Mouse (Mus musculus) layer of hippocampus, postnatal 14 days (tissue): ENCODE measurements at regions not wholly inside any gene's neighbourhood (a gene's known extent, or its start where the extent isn't known, plus 50 kb on each side); places are given as distances from the start of the nearest gene placed in this dataset.
"Not testable (repeated sequence)": the region's sequence is repeated elsewhere in the genome, so short reads cannot be mapped to it uniquely, and the experiment has no call there.

Source experiments
- DNase-seq, 2 experiments: peaks; one replicate each; pipeline ENCODE4 v3.0.0; 2021 to 2022; ENCODE audit warnings: low spot score in 2 of 2, mixed read lengths in 1 of 2

DNA sequence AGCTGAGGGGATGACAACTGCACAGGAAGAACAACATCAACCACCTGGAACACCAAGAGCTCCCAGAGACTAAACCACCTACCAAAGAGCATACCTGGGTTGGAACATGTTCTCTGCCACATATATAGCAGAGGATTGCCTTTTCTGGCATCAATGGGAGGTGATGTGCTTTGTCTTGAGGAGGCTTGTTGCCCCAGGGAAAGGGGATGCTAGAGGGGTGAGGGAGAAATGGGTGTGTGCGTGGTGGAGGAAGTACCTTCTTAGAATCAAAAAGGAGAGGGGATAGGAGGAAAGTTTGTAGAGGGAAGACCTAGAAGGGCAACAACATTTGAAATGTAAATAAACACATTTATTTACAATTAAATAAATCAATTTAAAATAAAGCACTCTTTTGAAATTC, 358.5 kb upstream of the Pfkp start:
- DNase-seq: no peak

- not testable (repeated sequence) for DNase-seq
Measured at GRCm38 (mm10) chr13:6998508-6999278, 350.1 kb upstream of the Pfkp start.

- DNase-seq: no peak
Measured at GRCm38 (mm10) chr13:6998094-6998493, 349.5 kb upstream of the Pfkp start.

- DNase-seq: no peak
Measured at GRCm38 (mm10) chr13:6992323-6992994, 343.9 kb upstream of the Pfkp start.

GRCm38 (mm10) chr13:6991714-6992113, 343.1 kb upstream of the Pfkp start:
- no peak for DNase-seq

- DNase-seq: no peak
Measured at GRCm38 (mm10) chr13:6985012-6985996, 336.7 kb upstream of the Pfkp start.

DNA sequence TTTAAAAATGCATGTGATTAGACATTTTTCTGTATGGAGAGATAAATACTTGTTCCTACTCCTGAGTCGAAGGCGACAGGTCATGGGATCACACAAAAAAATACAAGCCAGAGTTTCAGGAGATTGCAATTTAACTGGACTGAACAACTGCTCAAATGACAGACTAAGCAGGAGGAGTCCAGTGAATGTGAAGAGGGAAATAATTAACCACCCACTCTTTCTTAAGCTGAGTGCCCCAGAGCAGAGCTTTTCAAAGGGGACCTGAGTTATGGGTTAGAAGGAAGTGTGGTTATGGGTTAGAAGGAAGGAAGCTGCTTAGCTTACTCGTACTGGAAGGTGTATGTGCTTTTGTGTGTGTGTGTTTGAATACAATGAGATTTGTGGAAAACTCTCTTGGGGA, 307.1 kb upstream of the Pfkp start:
- no peak for DNase-seq

- DNase-seq: no peak
Measured at GRCm38 (mm10) chr13:6924136-6924535, 275.6 kb upstream of the Pfkp start.

GRCm38 (mm10) chr13:6922357-6922721, 273.8 kb upstream of the Pfkp start:
- no peak for DNase-seq

GRCm38 (mm10) chr13:6921691-6922356, 273.2 kb upstream of the Pfkp start:
- no peak for DNase-seq

GRCm38 (mm10) chr13:6906000-6906399, 257.4 kb upstream of the Pfkp start:
- no peak for DNase-seq

DNA sequence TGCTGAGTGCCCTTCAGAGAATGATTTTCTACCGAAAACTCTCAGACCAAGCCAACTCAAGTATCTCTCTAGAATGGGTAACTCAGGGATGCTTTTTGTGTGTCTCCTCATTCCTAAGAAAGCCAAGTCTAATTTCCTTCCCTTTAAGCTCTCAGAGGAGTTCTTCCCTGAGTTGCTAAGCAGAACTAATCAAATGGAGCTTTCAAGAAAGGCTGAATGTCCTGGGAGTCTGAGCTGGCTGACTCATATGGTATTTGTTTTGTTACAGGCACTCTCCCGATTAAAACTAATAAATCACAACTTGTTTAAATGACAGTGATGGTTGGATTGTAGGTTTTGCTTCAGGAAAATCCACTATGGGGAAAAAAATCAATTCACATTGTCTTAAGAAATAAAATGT, 253.1 kb upstream of the Pfkp start:
- DNase-seq: no peak

- DNase-seq: no peak
Measured at GRCm38 (mm10) chr13:6897666-6898065, 249.1 kb upstream of the Pfkp start.

- DNase-seq: no peak
Measured at GRCm38 (mm10) chr13:6891458-6892076, 243.0 kb upstream of the Pfkp start.

GRCm38 (mm10) chr13:6889446-6889845, 240.9 kb upstream of the Pfkp start:
- not testable (repeated sequence) for DNase-seq

DNA sequence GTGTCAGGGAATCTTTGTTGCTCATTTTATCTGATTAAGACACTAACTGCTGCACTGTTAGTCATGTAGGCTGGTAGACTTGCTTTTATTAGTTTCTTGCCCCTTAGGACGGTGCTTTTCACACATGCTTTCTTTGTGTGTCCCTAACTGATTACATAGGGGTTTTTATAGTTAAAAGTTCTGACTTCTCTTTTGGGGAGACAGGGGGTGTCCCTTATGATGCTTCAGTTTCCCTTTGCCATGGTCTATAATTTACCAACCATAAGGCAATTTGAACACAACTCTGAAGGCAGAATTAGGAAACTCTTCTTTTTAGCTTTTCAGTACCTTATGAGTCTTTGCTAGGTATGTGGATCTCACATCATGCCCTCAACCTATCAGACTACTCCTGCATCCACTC, 239.8 kb upstream of the Pfkp start:
- DNase-seq: no peak

- DNase-seq: no peak
Measured at GRCm38 (mm10) chr13:6877018-6877901, 228.7 kb upstream of the Pfkp start.

DNA sequence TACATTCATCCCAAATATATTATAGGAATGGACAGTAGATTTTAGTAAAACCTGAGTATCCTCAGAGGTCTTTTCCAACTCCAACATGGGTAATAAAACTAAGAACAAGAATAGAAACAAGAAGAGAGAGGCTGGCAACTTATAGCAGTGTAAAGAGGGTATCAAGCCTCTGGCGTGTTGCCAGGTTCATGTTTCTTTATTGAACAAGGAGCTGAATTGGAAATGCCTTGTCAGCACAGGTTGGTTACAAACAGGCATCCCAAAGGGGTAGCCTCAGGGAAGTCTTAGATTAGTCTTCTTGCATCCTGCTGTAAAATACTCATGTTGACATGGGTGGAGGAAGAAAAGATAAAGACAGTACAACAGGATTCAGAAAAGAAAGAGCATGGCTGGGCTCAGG, 213.6 kb upstream of the Pfkp start:
- DNase-seq: no peak

DNA sequence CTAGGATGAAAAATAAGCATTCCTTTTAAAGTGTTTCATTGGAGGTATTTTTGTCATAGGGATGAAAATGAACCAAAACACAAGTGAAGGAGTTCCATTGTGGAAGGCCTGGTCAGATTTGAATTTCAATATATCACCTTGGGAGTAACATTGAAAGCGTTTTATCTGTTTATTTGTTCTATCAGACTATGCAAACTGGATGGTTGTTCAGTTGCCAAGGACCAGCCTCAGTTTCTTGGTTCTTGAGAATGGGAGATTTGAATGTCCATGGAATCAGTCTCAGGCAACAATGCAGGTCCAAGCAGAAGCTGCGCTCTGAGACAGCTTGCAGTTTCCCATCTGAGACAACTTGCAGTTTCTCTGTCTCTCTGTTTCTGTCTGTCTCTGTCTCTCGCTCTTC, 211.0 kb upstream of the Pfkp start:
- DNase-seq: no peak
